Mouse (Mus musculus): ENCODE results near the gene Depdc1b.

DNA sequence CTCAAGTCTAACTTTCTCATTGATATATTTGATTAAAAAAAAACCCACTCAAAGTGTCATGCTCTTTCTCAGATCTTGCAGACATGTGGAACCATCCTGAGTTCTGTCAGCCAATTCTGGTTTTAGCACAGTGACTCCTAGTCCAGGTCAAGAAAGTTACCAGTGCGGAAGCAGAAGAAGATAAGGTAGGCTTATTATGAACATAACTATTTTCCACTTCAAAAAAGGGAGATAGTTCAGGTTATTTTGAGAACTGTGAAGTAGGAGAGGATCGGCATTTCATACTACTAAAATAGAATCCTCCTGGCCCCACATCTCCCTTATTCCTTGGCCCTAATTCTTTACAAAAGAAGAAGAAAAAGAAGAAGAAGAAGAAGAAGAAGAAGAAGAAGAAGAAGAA is 121.3 kb downstream of the Depdc1b start:
- TF ChIP-seq CTCF (conservative IDR thresholded peaks at IDR 0.05; ENCODE audit: low read length), result no peak
- no peak for TF ChIP-seq POU5F1 (IDR thresholded peaks at IDR 0.05; ENCODE audit: borderline replicate concordance, low read length)
